Mouse (Mus musculus): ENCODE measurements at regions not wholly inside any gene's neighbourhood (a gene's known extent, or its start where the extent isn't known, plus 50 kb on each side); places are given as distances from the start of the nearest gene placed in this dataset.

DNA sequence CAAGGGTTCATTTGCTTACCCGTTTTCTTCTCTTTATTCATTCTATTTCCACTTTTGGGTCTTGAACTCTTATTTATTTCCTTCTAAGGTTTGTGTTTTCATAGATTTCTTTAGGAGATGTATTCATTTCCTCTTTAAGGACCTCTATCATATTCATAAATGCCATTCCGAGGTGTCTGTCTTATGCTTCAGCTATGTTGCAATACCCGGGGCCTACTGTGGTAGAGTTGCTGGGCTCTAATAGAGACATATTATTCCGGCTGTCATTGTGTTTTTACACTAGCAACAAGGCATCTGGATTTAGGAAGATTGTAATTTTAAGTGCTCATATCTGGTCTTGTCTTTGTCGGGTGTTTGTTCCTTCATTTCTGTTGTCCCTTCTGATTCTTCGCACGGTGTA lies 249.5 kb downstream of the Lmo4 start:
- TF ChIP-seq CTCF (IDR thresholded peaks at IDR 0.05; ENCODE audit: low read depth) (no peak), EP300 (optimal IDR thresholded peaks at IDR 0.05) (no peak)
